Mouse (Mus musculus) hindbrain, embryonic 12.5 days (tissue): Measurements from ENCODE around the gene 1700113H08Rik. TPM values are rescaled to one million over a fixed set of nuclear protein-coding genes. Genes with fewer than 3 reads are reported as not detected.

ENCODE experiments used
- ATAC-seq: fragments of 200-750 bp; cut with Nextera tagmentation; 2 replicates; pipeline ENCODE4 v1.8.0; 2017; ENCODE audit warnings: moderate TSS enrichment; ENCODE audit not compliant: low FRiP score
- H3K27ac ChIP-seq: fragments of 300-500 bp; sonication (generic); 2 replicates; pipeline ENCODE4 v1.5.1; 2016; ENCODE audit warnings: mild to moderate bottlenecking
- H3K27me3 ChIP-seq: fragments of 300-500 bp; sonication (generic); 2 replicates; pipeline ENCODE4 v1.6.1; 2016; ENCODE audit warnings: mild to moderate bottlenecking
- H3K36me3 ChIP-seq: fragments of 300-500 bp; sonication (generic); 2 replicates; pipeline ENCODE4 v1.6.1; 2016; ENCODE audit warnings: mild to moderate bottlenecking
- H3K4me1 ChIP-seq: fragments of 300-500 bp; sonication (generic); 2 replicates; pipeline ENCODE4 v1.6.1; 2016
- H3K4me2 ChIP-seq: fragments of 300-500 bp; sonication (generic); replicated peaks from 2 replicates; pipeline ENCODE4 v1.6.1; 2016; ENCODE audit warnings: mild to moderate bottlenecking
- H3K4me3 ChIP-seq: fragments of 300-500 bp; sonication (generic); 2 replicates; pipeline ENCODE4 v1.5.1; 2016; ENCODE audit warnings: mild to moderate bottlenecking
- H3K9ac ChIP-seq: fragments of 300-500 bp; sonication (generic); 2 replicates; pipeline ENCODE4 v1.6.1; 2016; ENCODE audit warnings: mild to moderate bottlenecking, moderate library complexity
- H3K9me3 ChIP-seq: fragments of 300-500 bp; sonication (generic); replicated peaks from 2 replicates; pipeline ENCODE4 v1.6.1; 2016; ENCODE audit warnings: mild to moderate bottlenecking
- WGBS: fragments of 180-500 bp; shearing (Covaris S2); methylation state at CpG from one replicate; pipeline ENCODE4 v1.1.7; 2016; 5-methylcytosine and 5-hydroxymethylcytosine counted together
- polyA plus RNA-seq: library from polyadenylated mRNA; unstranded; fragments of >200 nt; fragmentation: Nextera tagmentation; extraction: Ambion mirVana; gene quantifications from 2 replicates; pipeline ENCODE4 v1.2.1, GENCODE M21; 2016

Gene 1700113H08Rik
- polyA plus RNA-seq, 1 experiment from 2014 or later, result 0.30 TPM

DNA sequence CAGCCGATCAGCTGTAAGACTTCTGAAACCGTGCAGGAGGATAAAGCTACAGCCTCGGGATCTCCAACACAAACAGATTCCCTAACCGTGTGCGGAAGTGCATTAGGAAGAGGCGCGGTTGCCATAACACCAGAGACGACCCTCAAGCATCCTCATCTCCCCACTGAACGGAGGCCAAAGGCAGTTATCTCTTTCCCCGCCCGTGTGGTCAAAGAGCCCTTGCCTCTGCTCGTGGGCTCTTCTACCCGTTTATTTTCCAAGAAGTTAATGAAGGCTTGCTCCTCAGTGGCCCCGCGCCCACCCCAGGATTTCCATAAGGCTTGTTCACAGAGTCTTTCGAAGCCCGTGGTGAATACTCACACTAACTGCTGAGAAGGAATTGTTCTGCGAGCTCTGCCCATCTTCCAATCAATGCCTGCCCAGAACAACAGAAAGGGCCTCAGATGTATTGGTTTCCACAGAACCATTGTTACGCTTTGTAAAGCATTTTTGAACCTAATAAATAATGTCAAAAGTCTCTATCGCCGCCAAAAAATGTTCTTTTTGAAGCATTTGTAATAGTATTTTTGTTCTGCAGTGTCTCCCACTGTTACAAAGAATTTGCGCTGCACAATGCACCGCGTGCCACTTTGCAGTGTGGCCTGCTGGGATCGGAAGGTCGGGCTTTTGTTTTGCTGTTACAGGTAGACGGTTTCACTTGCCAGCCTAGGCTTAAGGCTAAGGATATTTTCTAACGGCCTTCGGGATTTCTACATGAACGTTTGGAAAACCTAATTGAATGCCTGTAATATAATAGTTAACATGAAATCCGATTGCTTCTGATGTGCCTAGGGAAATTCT, 172.4 kb downstream of the 1700113H08Rik start:
- Histone ChIP-seq H3K27me3 (peaks cover 3% of the 10 kb centered on the region; the same call in 1 of the 2 replicates), H3K9me3 (no peaks in the 10 kb centered on the region), H3K9ac (peak overlapping the region; percentile 32), H3K4me2 (peak overlapping the region; percentile 47), H3K4me3 (peak overlapping the region; percentile 18), H3K27ac (peak overlapping the region; percentile 1; the same call in 1 of the 2 replicates), H3K36me3 (no peaks in the 10 kb centered on the region), H3K4me1 (peaks cover 12% of the 10 kb centered on the region)
- WGBS, result 27% methylated on average over 31 of the region's 31 CpGs
- ATAC-seq, result peak; percentile 72

DNA sequence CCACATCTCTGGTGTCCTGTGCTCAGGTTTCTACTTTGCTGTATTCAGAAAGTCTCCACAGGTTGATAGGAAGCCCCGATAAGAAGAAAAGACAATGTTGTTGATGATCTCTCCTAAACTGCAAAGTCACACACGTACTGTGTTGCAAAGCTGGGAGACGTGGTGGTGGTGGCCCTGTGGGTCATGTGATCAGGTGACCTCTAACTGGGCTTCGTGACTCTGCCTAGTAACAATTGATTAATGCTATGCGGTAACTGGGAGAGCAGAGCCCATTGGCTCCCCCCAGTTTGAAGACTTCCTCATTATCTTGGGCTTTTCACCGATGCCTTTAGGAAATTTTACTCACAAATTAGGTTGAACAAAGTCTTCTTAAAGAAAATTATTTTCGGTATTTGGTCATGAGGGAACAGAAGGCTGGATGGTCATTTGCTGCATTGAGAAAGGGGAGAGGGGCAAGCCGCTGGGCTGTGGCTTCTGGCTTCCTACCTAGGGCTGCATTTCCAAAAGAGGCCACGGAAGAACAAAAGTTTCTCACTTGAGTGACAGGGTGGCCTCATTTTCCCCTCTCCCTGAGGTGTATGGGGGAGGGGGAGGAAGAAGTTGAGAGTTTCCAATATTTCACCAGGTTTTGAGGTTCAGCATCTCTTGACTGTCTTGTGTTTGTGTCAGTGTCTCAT, 181.6 kb downstream of the 1700113H08Rik start:
- Histone ChIP-seq H3K9ac (no peak overlapping the region), H3K27ac (no peak overlapping the region), H3K4me3 (no peak overlapping the region), H3K4me2 (no peak overlapping the region), H3K4me1 (peaks cover 6% of the 10 kb centered on the region; the same call in 1 of the 2 replicates), H3K9me3 (no peaks in the 10 kb centered on the region), H3K36me3 (no peaks in the 10 kb centered on the region), H3K27me3 (no peaks in the 10 kb centered on the region)
- WGBS, result 30% methylated on average over 9 of the region's 9 CpGs
- no peak for ATAC-seq

DNA sequence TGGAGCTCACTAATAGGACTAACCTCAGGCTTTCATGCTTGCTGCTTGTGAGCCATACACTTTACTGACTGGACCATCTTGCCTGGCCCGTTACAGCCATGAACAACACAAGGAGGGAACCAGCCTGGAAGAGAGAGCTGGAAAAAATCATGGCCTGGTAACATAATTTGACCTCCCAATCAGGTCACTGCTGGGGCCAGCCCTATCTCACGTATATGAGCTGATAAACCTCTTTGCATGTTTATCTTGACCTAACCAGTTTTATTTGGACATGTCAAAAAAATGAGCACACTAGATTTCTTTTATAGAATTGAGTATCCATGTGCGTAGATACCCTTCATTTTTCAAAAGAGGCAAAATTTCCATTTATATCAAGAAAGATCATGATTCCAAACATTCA, 213.9 kb downstream of the 1700113H08Rik start:
- 81% methylated on average over 3 of the region's 3 CpGs for WGBS
- Histone ChIP-seq H3K36me3 (no peaks in the 10 kb centered on the region), H3K9me3 (no peaks in the 10 kb centered on the region), H3K9ac (no peak overlapping the region), H3K4me1 (no peaks in the 10 kb centered on the region; the same call in 1 of the 2 replicates), H3K4me3 (no peak overlapping the region), H3K4me2 (no peak overlapping the region), H3K27me3 (no peaks in the 10 kb centered on the region), H3K27ac (no peak overlapping the region)
- ATAC-seq, result no peak

DNA sequence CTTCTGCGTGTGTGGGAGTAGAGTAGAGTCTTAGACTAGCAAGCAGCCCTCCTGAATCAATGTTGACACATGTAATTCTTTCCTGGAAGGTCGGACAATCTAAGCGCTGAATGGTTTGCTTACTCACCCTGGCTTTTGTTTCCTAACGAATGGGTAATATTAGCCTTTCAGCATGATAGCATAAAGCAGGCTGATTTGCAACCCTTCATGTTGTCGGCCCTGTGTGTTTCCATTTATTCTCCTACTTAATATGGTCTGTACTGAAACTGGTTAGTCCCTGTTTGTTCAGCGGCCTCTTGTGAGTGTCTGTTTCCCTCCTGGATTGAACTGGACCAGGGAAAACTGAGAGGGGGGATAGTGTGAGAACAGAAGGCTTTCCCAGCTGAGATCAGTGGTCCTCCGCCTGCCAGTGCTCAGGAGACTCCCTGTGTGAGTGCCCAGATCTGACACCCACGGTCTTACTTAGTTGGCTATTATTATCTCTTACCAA, 214.3 kb downstream of the 1700113H08Rik start:
- Histone ChIP-seq H3K4me2 (no peak overlapping the region), H3K4me1 (no peaks in the 10 kb centered on the region; the same call in 1 of the 2 replicates), H3K27ac (no peak overlapping the region), H3K9ac (no peak overlapping the region), H3K36me3 (no peaks in the 10 kb centered on the region), H3K4me3 (no peak overlapping the region), H3K9me3 (no peaks in the 10 kb centered on the region), H3K27me3 (no peaks in the 10 kb centered on the region)
- ATAC-seq, result no peak
- WGBS, result 64% methylated on average over 8 of the region's 8 CpGs

DNA sequence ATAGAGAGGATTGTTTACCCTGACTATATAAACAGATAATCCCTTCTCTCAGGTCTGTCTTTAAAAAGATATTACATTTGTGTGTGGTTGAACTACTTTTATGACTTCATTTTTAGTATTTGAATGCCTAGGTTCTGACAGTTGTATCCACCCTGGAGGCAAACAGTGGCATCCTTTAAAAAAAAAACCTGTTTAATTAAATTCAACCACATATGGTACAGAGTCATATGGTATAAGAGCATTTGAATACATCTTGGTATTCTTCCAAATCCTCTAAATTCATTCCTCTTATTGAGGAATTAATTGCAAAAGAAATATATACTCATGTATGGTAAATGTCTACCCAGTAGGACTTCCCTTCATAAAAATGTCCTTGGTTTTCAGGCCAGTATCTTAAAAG, 217.2 kb downstream of the 1700113H08Rik start:
- H3K9ac ChIP-seq, result no peak overlapping the region
- no peaks in the 10 kb centered on the region; the same call in 1 of the 2 replicates for H3K4me1 ChIP-seq
- no peak overlapping the region for H3K4me3 ChIP-seq
- H3K9me3 ChIP-seq, result no peaks in the 10 kb centered on the region
- ATAC-seq, result no peak
- H3K27me3 ChIP-seq, result no peaks in the 10 kb centered on the region
- no peak overlapping the region for H3K27ac ChIP-seq
- H3K36me3 ChIP-seq, result no peaks in the 10 kb centered on the region
- H3K4me2 ChIP-seq, result no peak overlapping the region

Other genes starting within 250 kb of the 1700113H08Rik start
- gene Stab2, start 50.0 kb upstream of the 1700113H08Rik start, polyA plus RNA-seq, result 0.14 and 0.36 TPM in 2 replicates